ENCODE assay signal across 8 mouse cellular contexts in the genomic region with DNA sequence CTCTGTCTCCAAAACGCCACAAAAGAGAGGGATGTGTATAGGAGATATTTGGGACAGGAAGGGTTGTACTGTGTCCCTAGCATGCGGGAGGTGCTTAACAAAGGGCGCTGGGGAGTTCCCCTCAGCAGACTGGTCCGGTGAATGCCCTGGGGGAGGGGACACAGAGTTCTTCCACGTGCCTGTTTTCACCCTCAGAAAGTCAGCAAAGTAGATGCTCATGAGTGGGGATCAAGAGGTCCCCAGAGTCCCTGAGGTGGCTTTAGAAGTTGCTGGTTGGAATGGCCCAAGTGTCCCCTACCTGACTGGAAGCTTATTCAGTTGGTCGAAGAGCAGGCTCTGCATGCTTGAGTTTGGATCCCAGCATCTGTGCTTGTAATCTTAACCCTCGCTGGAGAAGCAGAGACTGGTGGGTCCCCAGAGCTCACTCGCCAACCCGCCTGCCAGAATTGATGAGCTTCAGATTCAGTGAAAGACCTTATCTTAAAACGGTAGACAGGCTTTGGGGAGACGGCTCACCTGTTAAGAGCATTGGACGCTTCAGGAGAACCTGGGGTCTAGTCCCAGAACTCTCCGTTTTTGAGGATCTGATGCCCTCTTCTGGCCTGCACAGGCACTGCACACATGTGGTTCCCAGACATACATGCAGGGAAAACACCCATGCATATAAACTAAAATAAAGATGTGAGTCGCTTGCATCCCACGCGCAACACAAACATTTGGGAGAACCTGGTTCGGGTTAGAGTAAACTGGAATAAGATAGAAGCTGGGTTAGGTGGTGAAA. TPM values are rescaled to one million over a fixed set of nuclear protein-coding genes. Genes with fewer than 3 reads are reported as not detected.
DNase-seq lines count a peak whose midpoint lies in the region; ATAC-seq lines count a peak whose summit lies in the region.

No protein-coding gene starts in this region.

- H3K4me3 ChIP-seq in forebrain, embryonic 10.5 days = no peak overlapping the region
- no peak overlapping the region for H3K4me3 ChIP-seq in forebrain, embryonic 12.5 days (replicated peaks)
- H3K4me3 ChIP-seq in embryonic facial prominence, embryonic 10.5 days = peak overlapping the region; percentile 18; the same call in 1 of the 2 replicates
- H3K4me3 ChIP-seq in limb, embryonic 11.5 days (ENCODE audit: low read depth, low read length) = no peak overlapping the region
- no peak overlapping the region for H3K4me3 ChIP-seq in midbrain, embryonic 14.5 days (replicated peaks; ENCODE audit: low read depth, low read length)

- no peaks in the 10 kb centered on the region for H3K9me3 ChIP-seq in forebrain, embryonic 10.5 days
- H3K9me3 ChIP-seq in forebrain, embryonic 12.5 days = no peaks in the 10 kb centered on the region
- H3K9me3 ChIP-seq in embryonic facial prominence, embryonic 10.5 days = no peaks in the 10 kb centered on the region
- H3K9me3 ChIP-seq in limb, embryonic 11.5 days (ENCODE audit: control insufficient read depth, low read length) = no peaks in the 10 kb centered on the region
- H3K9me3 ChIP-seq in midbrain, embryonic 14.5 days (ENCODE audit: control insufficient read depth, low read length) = no peaks in the 10 kb centered on the region

- no peak for ATAC-seq in forebrain, embryonic 12.5 days (ENCODE audit: low FRiP score)
- ATAC-seq in limb, embryonic 11.5 days (ENCODE audit: insufficient number of reproducible peaks, low FRiP score, low TSS enrichment, low read depth) = peak; percentile 59; the same call in 1 of the 2 replicates
- no peak for ATAC-seq in midbrain, embryonic 14.5 days (ENCODE audit: low FRiP score, low TSS enrichment)

- H3K4me2 ChIP-seq in forebrain, embryonic 12.5 days = no peak overlapping the region
- no peak overlapping the region for H3K4me2 ChIP-seq in limb, embryonic 11.5 days (ENCODE audit: low read depth, severe bottlenecking)
- H3K4me2 ChIP-seq in midbrain, embryonic 14.5 days (ENCODE audit: low read length) = no peak overlapping the region

- H3K4me1 ChIP-seq in forebrain, embryonic 10.5 days = peaks cover 19% of the 10 kb centered on the region
- H3K4me1 ChIP-seq in forebrain, embryonic 12.5 days = no peaks in the 10 kb centered on the region
- H3K4me1 ChIP-seq in embryonic facial prominence, embryonic 10.5 days = peaks cover 32% of the 10 kb centered on the region
- H3K4me1 ChIP-seq in limb, embryonic 11.5 days (ENCODE audit: control insufficient read depth, insufficient read depth, low read length) = no peaks in the 10 kb centered on the region
- no peaks in the 10 kb centered on the region for H3K4me1 ChIP-seq in midbrain, embryonic 14.5 days (ENCODE audit: control insufficient read depth, insufficient read depth, low read length)

- no peaks in the 10 kb centered on the region for H3K36me3 ChIP-seq in forebrain, embryonic 10.5 days (replicated peaks)
- no peaks in the 10 kb centered on the region for H3K36me3 ChIP-seq in forebrain, embryonic 12.5 days (replicated peaks)
- H3K36me3 ChIP-seq in embryonic facial prominence, embryonic 10.5 days (replicated peaks) = no peaks in the 10 kb centered on the region
- H3K36me3 ChIP-seq in limb, embryonic 11.5 days (ENCODE audit: control insufficient read depth, insufficient read depth, low read length) = no peaks in the 10 kb centered on the region
- no peaks in the 10 kb centered on the region for H3K36me3 ChIP-seq in midbrain, embryonic 14.5 days (ENCODE audit: control insufficient read depth, insufficient read depth, low read length)

- H3K27ac ChIP-seq in forebrain, embryonic 10.5 days = no peak overlapping the region
- H3K27ac ChIP-seq in forebrain, embryonic 12.5 days = no peak overlapping the region
- 0 out of 2 replicates have a peak overlapping the region, but pooled peaks have one; percentile 54 for H3K27ac ChIP-seq in embryonic facial prominence, embryonic 10.5 days (replicated peaks)
- no peak overlapping the region for H3K27ac ChIP-seq in limb, embryonic 11.5 days (replicated peaks; ENCODE audit: low read depth, low read length)
- H3K27ac ChIP-seq in midbrain, embryonic 14.5 days (replicated peaks; ENCODE audit: low read depth, low read length) = no peak overlapping the region

- WGBS in forebrain, embryonic 10.5 days = 33% methylated on average over 17 of the region's 17 CpGs
- 26% methylated on average over 17 of the region's 17 CpGs for WGBS in forebrain, embryonic 12.5 days
- 28% methylated on average over 17 of the region's 17 CpGs for WGBS in embryonic facial prominence, embryonic 10.5 days
- WGBS in limb, embryonic 11.5 days = 25% methylated on average over 17 of the region's 17 CpGs
- WGBS in midbrain, embryonic 14.5 days = 27% methylated on average over 17 of the region's 17 CpGs

- H3K9ac ChIP-seq in forebrain, embryonic 12.5 days = no peak overlapping the region
- H3K9ac ChIP-seq in limb, embryonic 11.5 days (ENCODE audit: low read length) = no peak overlapping the region
- H3K9ac ChIP-seq in midbrain, embryonic 14.5 days (replicated peaks; ENCODE audit: low read length) = no peak overlapping the region

- peaks cover 4% of the 10 kb centered on the region; the same call in 1 of the 2 replicates for H3K27me3 ChIP-seq in forebrain, embryonic 10.5 days (ENCODE audit: poor library complexity, severe bottlenecking)
- peaks cover 9% of the 10 kb centered on the region; the same call in 1 of the 2 replicates for H3K27me3 ChIP-seq in forebrain, embryonic 12.5 days
- H3K27me3 ChIP-seq in embryonic facial prominence, embryonic 10.5 days (replicated peaks; ENCODE audit: low read depth, poor library complexity, severe bottlenecking) = no peaks in the 10 kb centered on the region
- no peaks in the 10 kb centered on the region for H3K27me3 ChIP-seq in limb, embryonic 11.5 days (ENCODE audit: control insufficient read depth, insufficient read depth, low read length)
- no peaks in the 10 kb centered on the region; the same call in 1 of the 2 replicates for H3K27me3 ChIP-seq in midbrain, embryonic 14.5 days (ENCODE audit: control insufficient read depth, insufficient read depth, low read length)

- DNase-seq in forebrain, embryonic 10.5 days (ENCODE audit: extremely low spot score, low spot score) = peak; percentile 75
- DNase-seq in embryonic facial prominence, embryonic 10.5 days (ENCODE audit: low spot score) = peak; percentile 81
- DNase-seq in heart, adult 18-20 months = peak; percentile 76 to 92
- peak; percentile 87 for DNase-seq in kidney, adult 18-20 months
- DNase-seq in limb, embryonic 11.5 days (ENCODE audit: low spot score) = peak; percentile 88
- DNase-seq in midbrain, embryonic 14.5 days = peak; percentile 88
- peak; percentile 56 to 79 for DNase-seq in spleen, adult 18-20 months

RNA-seq across cellular contexts. Expression of gene Hsd17b14, which starts 6.3 kb away (rescaled TPM):
- polyA plus RNA-seq in forebrain, embryonic 10.5 days (2016; fragmentation: Nextera tagmentation; extraction: Ambion mirVana) = 0.39 and 0.63 TPM in 2 replicates
- polyA plus RNA-seq in forebrain, embryonic 12.5 days (2016; fragmentation: Nextera tagmentation; extraction: Ambion mirVana) = 0.42 and 0.52 TPM in 2 replicates
- 0.87 and 0.92 TPM in 2 replicates for polyA plus RNA-seq in embryonic facial prominence, embryonic 10.5 days (2016; fragmentation: Nextera tagmentation; extraction: Ambion mirVana)
- under 1 TPM in 1 of 2 experiments, not detected in 1; 0.41 TPM for total RNA-seq in heart, adult 18-20 months (2021)
- 0.58 and 1.0 TPM in 2 replicates for polyA plus RNA-seq in limb, embryonic 11.5 days (2014; fragmentation: Nextera tagmentation; extraction: Ambion mirVana)
- polyA plus RNA-seq in midbrain, embryonic 14.5 days (2014; fragmentation: Nextera tagmentation; extraction: Ambion mirVana) = not detected in 2 replicates

RNA-seq across cellular contexts. Expression of gene Bcat2, which starts 8.9 kb away (rescaled TPM):
- polyA plus RNA-seq in forebrain, embryonic 10.5 days (2016; fragmentation: Nextera tagmentation; extraction: Ambion mirVana) = 38.2 and 39.1 TPM in 2 replicates
- 18.3 and 22.2 TPM in 2 replicates for polyA plus RNA-seq in forebrain, embryonic 12.5 days (2016; fragmentation: Nextera tagmentation; extraction: Ambion mirVana)
- polyA plus RNA-seq in embryonic facial prominence, embryonic 10.5 days (2016; fragmentation: Nextera tagmentation; extraction: Ambion mirVana) = 51.1 and 51.9 TPM in 2 replicates
- total RNA-seq in heart, adult 18-20 months (2021) = 100 to 1,000 TPM; 225 to 264 TPM
- 50.7 and 54.2 TPM in 2 replicates for polyA plus RNA-seq in limb, embryonic 11.5 days (2014; fragmentation: Nextera tagmentation; extraction: Ambion mirVana)
- 14.9 and 16.9 TPM in 2 replicates for polyA plus RNA-seq in midbrain, embryonic 14.5 days (2014; fragmentation: Nextera tagmentation; extraction: Ambion mirVana)

RNA-seq across cellular contexts. Expression of gene Plekha4, which starts 34.9 kb away (rescaled TPM):
- 1.1 and 1.2 TPM in 2 replicates for polyA plus RNA-seq in forebrain, embryonic 10.5 days (2016; fragmentation: Nextera tagmentation; extraction: Ambion mirVana)
- polyA plus RNA-seq in forebrain, embryonic 12.5 days (2016; fragmentation: Nextera tagmentation; extraction: Ambion mirVana) = 0.74 and 1.0 TPM in 2 replicates
- 1.9 and 2.3 TPM in 2 replicates for polyA plus RNA-seq in embryonic facial prominence, embryonic 10.5 days (2016; fragmentation: Nextera tagmentation; extraction: Ambion mirVana)
- total RNA-seq in heart, adult 18-20 months (2021) = 1 to 10 TPM; 2.0 to 2.5 TPM
- polyA plus RNA-seq in limb, embryonic 11.5 days (2014; fragmentation: Nextera tagmentation; extraction: Ambion mirVana) = 0.52 and 0.64 TPM in 2 replicates
- polyA plus RNA-seq in midbrain, embryonic 14.5 days (2014; fragmentation: Nextera tagmentation; extraction: Ambion mirVana) = 0.53 and 0.77 TPM in 2 replicates

RNA-seq across cellular contexts. Expression of gene Ppp1r15a, which starts 35.0 kb away (rescaled TPM):
- polyA plus RNA-seq in forebrain, embryonic 10.5 days (2016; fragmentation: Nextera tagmentation; extraction: Ambion mirVana) = 16.4 and 17.7 TPM in 2 replicates
- polyA plus RNA-seq in forebrain, embryonic 12.5 days (2016; fragmentation: Nextera tagmentation; extraction: Ambion mirVana) = 14.6 and 16.6 TPM in 2 replicates
- polyA plus RNA-seq in embryonic facial prominence, embryonic 10.5 days (2016; fragmentation: Nextera tagmentation; extraction: Ambion mirVana) = 18.6 and 21.6 TPM in 2 replicates
- total RNA-seq in heart, adult 18-20 months (2021) = 10 to 100 TPM; 31.6 to 33.7 TPM
- polyA plus RNA-seq in limb, embryonic 11.5 days (2014; fragmentation: Nextera tagmentation; extraction: Ambion mirVana) = 19.5 and 21.9 TPM in 2 replicates
- polyA plus RNA-seq in midbrain, embryonic 14.5 days (2014; fragmentation: Nextera tagmentation; extraction: Ambion mirVana) = 9.5 and 10.2 TPM in 2 replicates

RNA-seq across cellular contexts. Expression of gene Nucb1, which starts 50.8 kb away (rescaled TPM):
- 99.3 and 106 TPM in 2 replicates for polyA plus RNA-seq in forebrain, embryonic 10.5 days (2016; fragmentation: Nextera tagmentation; extraction: Ambion mirVana)
- polyA plus RNA-seq in forebrain, embryonic 12.5 days (2016; fragmentation: Nextera tagmentation; extraction: Ambion mirVana) = 89.5 and 90.5 TPM in 2 replicates
- 115 and 123 TPM in 2 replicates for polyA plus RNA-seq in embryonic facial prominence, embryonic 10.5 days (2016; fragmentation: Nextera tagmentation; extraction: Ambion mirVana)
- total RNA-seq in heart, adult 18-20 months (2021) = 100 to 1,000 TPM; 129 to 143 TPM
- 116 and 122 TPM in 2 replicates for polyA plus RNA-seq in limb, embryonic 11.5 days (2014; fragmentation: Nextera tagmentation; extraction: Ambion mirVana)
- polyA plus RNA-seq in midbrain, embryonic 14.5 days (2014; fragmentation: Nextera tagmentation; extraction: Ambion mirVana) = 86.5 and 89.5 TPM in 2 replicates
